Mouse (Mus musculus) right cerebral cortex, postnatal 4 days (tissue): ENCODE results near the gene Zfp583.
A peak's percentile ranks its signal among the peaks of the same experiment; 100 is the strongest.

ENCODE experiments used
- DNase-seq: peaks from one replicate; pipeline ENCODE4 v3.0.0-alpha.2; 2022

Gene Zfp583

DNA sequence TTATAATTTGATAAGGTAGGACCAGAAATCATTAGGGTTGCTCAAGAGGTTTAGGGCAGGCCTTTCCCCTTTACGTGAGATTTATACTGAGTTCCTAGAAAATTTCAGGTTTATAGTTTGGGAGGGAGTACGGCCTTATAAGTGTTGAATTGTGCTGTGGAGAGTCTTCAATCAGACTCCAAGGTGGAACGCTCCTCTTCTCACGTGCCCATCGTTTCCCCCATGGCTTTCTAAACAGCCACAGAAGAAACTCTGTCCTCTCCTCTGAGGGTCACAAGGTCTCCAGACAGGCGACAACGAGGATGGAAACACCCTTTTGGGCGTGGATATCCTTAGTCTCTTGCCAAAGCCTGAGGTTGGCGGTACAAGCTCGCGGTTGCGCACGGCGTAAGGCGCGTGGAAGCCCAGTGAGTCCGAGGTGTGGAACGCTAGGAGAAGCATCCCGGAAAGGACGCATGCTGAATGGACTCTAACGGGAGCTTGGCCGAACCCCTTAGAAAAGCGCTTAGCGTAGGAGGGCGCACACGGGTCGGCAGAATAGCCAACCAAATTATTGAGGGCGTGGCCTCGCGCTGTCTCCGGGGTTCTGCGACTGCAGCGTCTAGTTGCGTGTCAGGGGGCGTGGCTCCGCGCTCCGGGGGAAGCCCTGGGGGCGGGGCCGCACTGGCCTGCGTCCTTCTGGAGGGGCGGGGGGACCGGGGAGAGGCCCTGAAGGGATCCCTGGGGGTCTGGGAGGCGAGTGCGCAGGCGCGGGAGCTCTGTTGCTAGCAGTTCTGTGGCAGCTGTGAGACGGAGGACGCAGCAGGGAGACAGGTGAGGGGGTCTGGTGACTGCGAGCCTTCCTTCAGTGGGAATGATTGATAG lies 45.0 kb downstream of the Zfp583 start, which contains the start of gene Zfp667:
Zfp667 (plus strand) TSS at position 738 of the 864 bp plus-strand sequence.
- DNase-seq = peak; percentile 99

DNA sequence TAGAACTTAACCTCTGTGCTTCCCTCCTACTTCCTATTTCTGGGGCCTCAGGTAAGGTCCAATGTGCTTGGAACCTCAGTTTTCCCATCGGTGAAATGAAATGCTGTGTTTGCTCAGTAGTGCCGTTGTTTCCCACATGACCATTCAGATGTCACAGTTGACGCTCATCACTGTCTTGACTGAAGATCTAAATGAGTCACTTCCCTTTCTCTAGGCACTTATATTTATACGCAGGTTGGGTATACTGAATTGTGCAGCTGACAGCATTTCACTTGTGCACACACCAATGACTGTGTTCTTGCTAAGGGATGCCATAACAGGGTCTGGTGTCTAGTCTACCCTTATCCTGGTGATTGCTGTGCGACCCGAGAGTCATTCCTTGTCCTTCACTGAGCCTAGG lies 45.7 kb downstream of the Zfp583 start:
- DNase-seq = no peak

DNA sequence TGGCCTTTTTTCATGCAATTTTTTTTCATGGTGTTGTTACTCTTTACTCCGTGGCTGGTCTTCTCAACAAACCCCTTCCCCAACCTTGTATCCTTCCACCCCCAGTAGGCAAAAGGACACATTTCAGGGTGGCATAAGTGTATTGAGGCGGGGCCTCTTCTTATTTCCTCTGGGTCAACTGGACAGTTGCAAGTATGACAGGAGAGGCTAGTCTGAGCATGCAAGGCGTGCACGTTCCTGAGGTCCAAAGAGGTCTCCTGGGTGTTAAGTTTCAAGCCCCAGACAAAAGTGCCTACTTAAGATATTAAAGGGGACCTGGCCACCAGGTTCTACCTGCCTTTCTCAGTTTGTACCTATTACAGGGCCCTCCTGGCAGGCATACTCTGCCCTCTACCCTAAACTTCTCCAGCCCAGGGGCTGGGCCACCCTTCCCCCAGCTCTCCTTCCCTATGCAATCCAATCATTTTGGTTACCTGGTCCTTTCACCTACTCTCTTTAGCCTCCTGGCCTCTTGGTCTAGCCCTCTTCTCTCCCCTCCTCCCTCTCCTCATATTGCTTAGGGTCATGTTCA lies 46.6 kb downstream of the Zfp583 start:
- no peak for DNase-seq

DNA sequence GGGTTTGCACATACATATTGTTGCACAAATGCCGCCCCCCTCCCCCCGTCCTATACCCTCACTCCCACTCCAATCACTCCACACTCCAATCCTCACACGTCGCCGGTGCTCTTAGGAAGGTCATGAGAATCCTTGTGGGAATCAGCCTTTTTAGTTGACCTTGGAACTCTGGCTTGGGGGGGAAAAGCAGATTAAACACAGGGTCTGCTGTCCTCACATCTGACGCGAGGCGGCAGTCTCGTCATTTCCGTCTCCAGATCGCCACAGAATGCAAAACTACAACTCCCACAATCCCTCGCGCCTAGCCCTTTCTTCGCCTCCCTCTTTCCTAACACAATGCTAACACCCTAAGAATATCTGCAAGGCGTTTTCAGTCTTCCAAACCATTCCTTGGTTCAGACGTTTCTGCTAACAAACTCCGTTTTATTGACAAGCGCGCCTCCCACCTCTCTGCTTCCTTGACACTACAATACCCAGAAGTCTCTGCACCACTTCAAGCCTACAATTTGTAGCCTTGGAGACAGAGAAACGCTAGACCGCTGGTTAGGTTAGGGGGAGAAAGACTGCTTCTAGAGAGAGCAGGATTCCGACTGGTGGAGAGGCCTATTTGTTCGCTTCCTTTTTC lies 47.5 kb downstream of the Zfp583 start:
- DNase-seq = peak; percentile 76

DNA sequence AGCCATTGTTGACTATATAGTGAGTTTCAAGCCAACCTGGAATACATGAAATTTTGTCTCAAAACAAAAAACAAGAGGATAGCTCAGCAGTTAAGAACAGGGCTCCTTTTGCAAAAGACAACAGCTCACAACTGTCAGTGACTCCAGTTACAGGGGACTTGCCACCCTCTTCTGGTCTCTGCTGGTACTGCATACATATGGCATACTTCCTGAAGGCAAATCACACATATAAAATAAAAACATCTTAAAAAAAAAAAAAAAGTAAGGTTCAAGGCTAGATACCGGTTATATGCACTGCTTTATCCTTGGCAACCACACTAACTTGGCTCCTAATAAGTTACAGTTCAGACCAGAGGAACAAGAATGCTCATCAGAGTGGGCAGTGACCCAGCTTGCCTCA lies 48.3 kb downstream of the Zfp583 start:
- peak; percentile 88 for DNase-seq

DNA sequence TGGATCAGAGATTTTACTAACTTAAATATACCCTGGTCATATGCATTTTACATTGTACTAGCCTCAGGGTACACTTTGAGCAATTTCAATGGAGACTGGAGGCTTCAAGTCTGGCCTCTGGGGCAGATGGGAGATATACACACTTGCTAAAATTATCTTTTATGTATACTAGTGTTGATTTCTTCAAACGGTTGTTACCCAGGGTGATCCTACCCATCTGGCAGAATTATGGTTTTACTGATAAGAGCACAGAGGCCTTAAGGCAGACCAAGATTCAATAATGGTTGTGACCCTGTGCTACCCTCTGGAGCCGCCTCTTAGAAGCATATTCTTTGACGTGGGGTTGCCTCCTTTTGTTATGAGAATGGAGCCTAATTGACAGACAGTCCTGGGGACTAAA lies 53.2 kb downstream of the Zfp583 start:
- no peak for DNase-seq

- DNase-seq = peak; percentile 37
Observed at GRCm38 (mm10) chr7:6265695-6266094, 65.4 kb downstream of the Zfp583 start.
